Mouse (Mus musculus) lung, postnatal 14 days (tissue): Measurements from ENCODE around the gene Grid2.

Experiments
- DNase-seq: peaks from one replicate; pipeline ENCODE4 v3.0.0; 2021

Gene Grid2

GRCm38 (mm10) chr6:64327876-64328275, 1072.2 kb downstream of the Grid2 start:
- DNase-seq: no peak

GRCm38 (mm10) chr6:64398413-64399098, 1142.9 kb downstream of the Grid2 start:
- no peak for DNase-seq

- no peak for DNase-seq
These were observed 1172.0 kb downstream of the Grid2 start for GRCm38 (mm10) chr6:64427658-64428057.

- no peak for DNase-seq
These were observed 1173.2 kb downstream of the Grid2 start for GRCm38 (mm10) chr6:64428898-64429297.

GRCm38 (mm10) chr6:64448127-64448526, 1192.5 kb downstream of the Grid2 start:
- DNase-seq: no peak

- no peak for DNase-seq
These were observed 1193.2 kb downstream of the Grid2 start for GRCm38 (mm10) chr6:64448864-64449355.

- DNase-seq: no peak
These were observed 1195.1 kb downstream of the Grid2 start for GRCm38 (mm10) chr6:64450770-64451169.

- DNase-seq: no peak
These were observed 1224.2 kb downstream of the Grid2 start for GRCm38 (mm10) chr6:64479884-64480283.

GRCm38 (mm10) chr6:64480592-64480991, 1224.9 kb downstream of the Grid2 start:
- no peak for DNase-seq

GRCm38 (mm10) chr6:64490313-64491067, 1234.8 kb downstream of the Grid2 start:
- no peak for DNase-seq

- no peak for DNase-seq
These were observed 1248.7 kb downstream of the Grid2 start for GRCm38 (mm10) chr6:64504394-64504793.

- DNase-seq: no peak
These were observed 1286.5 kb downstream of the Grid2 start for GRCm38 (mm10) chr6:64542168-64542567.

- DNase-seq: no peak
These were observed 1298.0 kb downstream of the Grid2 start for GRCm38 (mm10) chr6:64553645-64554044.

- DNase-seq: no peak
These were observed 1299.5 kb downstream of the Grid2 start for GRCm38 (mm10) chr6:64555220-64555619.

GRCm38 (mm10) chr6:64568599-64568998, 1312.9 kb downstream of the Grid2 start:
- peak; percentile 24 for DNase-seq

GRCm38 (mm10) chr6:64581338-64581737, 1325.7 kb downstream of the Grid2 start:
- DNase-seq: no peak

- DNase-seq: no peak
These were observed 1333.0 kb downstream of the Grid2 start for GRCm38 (mm10) chr6:64588487-64589205.

- DNase-seq: no peak
These were observed 1340.6 kb downstream of the Grid2 start for GRCm38 (mm10) chr6:64596261-64596660.

GRCm38 (mm10) chr6:64596835-64597234, 1341.2 kb downstream of the Grid2 start:
- no peak for DNase-seq

- no peak for DNase-seq
These were observed 1342.5 kb downstream of the Grid2 start for GRCm38 (mm10) chr6:64598144-64598561.

GRCm38 (mm10) chr6:64605753-64606152, 1350.1 kb downstream of the Grid2 start:
- no peak for DNase-seq

- no peak for DNase-seq
These were observed 1351.4 kb downstream of the Grid2 start for GRCm38 (mm10) chr6:64607041-64607440.

- DNase-seq: peak; percentile 10
These were observed 1352.3 kb downstream of the Grid2 start for GRCm38 (mm10) chr6:64607942-64608341.
